Mouse (Mus musculus) kidney, adult 11 months (tissue): Measurements from ENCODE around the gene Zfp932.
"Not testable (repeated sequence)": the region's sequence is repeated elsewhere in the genome, so short reads cannot be mapped to it uniquely, and the experiment has no call there.

ENCODE experiments used
- DNase-seq: peaks from one replicate; pipeline ENCODE4 v3.0.0; 2022

Zfp932 gene

GRCm38 (mm10) chr5:109996026-109996937 lies at the start of gene Zfp932:
TSS of gene Zfp932 (plus strand) at chr5:109996521.
- peak; percentile 87 for DNase-seq

DNA sequence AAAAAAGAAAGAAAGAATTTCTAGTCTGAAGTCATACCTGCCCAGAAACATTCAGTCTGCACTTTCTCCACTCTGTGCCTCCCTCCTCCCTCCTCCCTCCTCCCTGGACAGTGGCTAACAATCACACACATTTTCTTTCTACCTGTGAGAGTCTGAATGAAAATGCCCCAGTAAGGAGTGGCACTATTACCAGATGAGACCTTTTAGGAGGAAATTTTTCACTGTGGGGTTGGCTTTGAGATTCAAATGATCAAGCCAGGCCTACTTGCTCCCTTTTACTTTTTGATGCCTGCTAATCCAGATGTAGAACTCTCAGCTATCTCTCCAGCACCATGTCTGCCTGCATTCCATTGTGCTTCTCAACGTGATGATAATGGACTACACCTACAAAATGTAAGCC lies 46.0 kb upstream of the Zfp932 start:
- DNase-seq = no peak

GRCm38 (mm10) chr5:109980743-109981142 lies 15.6 kb upstream of the Zfp932 start:
- DNase-seq = not testable (repeated sequence)

- peak; percentile 14 for DNase-seq
These were observed 860 bp upstream of the Zfp932 start for GRCm38 (mm10) chr5:109995461-109995860.

- not testable (repeated sequence) for DNase-seq
These were observed 19.5 kb downstream of the Zfp932 start for GRCm38 (mm10) chr5:110015775-110016174.

DNA sequence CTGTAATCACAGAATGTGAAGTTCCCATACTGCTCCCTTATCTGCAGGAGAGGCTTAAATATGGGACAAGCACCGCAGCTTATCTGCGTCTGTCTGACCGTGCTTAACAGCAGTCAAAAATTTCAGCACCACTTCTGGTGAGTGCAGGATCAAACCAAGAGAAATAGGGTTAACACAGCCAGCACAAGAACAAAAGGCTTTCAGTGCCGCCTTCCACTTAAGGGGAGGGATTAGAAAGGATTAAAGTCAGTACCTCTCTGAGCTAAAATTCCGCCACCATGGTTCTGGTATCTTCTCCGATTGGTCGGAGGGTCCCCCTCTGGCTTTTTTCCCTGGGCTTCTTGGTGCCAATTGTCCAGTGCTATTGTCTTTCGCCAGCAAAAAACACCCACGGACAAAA lies 27.0 kb downstream of the Zfp932 start:
- no peak for DNase-seq

DNA sequence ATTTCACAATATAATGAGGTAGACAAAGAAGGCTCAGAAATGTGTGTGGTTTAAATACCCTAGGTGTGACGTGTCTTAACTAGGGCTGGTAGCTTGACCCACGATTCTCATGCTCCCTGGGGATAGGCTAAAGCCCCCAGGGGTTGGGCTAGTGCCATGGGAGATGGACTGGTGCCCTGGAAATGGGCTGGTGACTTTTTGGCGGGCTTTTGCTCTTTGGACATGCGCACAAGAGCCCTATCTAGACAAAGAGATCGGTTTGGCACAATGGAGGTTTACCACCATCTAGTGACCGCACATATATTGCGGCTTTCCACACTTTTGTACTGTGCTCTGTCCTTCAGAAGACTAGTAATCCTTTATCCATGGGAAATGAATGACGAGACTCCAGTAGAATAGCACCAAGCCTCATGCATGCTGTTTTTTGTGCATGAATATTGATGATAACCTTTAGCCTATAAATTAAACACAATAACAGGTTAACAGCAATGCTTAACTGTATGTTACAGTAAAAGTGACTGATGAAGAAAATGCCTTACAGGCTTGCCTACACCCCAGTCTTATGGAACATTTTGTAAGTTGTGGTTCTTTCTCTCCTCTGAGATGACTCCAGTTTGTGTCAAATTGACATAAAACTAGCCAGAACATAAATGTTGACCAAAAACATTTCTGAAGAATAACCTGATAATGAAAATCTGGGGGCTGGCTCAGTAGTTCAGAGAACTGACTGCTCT lies 27.5 kb downstream of the Zfp932 start:
- peak; percentile 27 for DNase-seq

- DNase-seq = peak; percentile 90
These were observed 61.5 kb downstream of the Zfp932 start for GRCm38 (mm10) chr5:110057637-110058408.
